Comparison of ENCODE assay signal across 8 mouse cellular contexts in the genomic region with DNA sequence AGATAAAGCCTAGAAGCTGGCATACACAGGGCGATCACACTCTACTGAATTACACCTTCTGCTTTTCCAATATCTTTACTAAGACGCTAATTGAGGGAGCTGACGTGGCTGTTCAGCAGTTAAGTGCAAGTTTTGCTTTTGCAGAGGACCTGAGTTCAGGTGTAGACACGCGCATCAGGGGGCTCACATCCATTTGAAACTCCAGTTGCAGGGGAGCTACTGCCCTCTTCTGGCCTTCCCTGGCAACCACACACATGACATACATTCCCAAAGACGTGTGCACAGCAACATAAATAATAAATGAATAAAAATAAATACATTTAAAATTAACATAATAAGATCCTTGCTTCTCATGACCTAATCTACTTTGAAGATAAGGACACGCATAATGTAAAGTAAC. TPM values are rescaled to one million over a fixed set of nuclear protein-coding genes. Genes with fewer than 3 reads are reported as not detected.
DNase-seq lines count a peak whose midpoint lies in the region; ATAC-seq and TF ChIP-seq lines count a peak whose summit lies in the region.

No protein-coding gene starts in this region.

- ATAC-seq in forebrain, postnatal 0 days, result no peak
- no peak for ATAC-seq in forebrain, embryonic 12.5 days (ENCODE audit: low FRiP score)
- ATAC-seq in midbrain, embryonic 11.5 days (ENCODE audit: low FRiP score), result no peak
- no peak for ATAC-seq in midbrain, embryonic 14.5 days (ENCODE audit: low FRiP score, low TSS enrichment)

- no peaks in the 10 kb centered on the region for H3K9me3 ChIP-seq in forebrain, postnatal 0 days (ENCODE audit: low read length)
- no peaks in the 10 kb centered on the region for H3K9me3 ChIP-seq in forebrain, embryonic 12.5 days
- no peaks in the 10 kb centered on the region for H3K9me3 ChIP-seq in midbrain, embryonic 11.5 days (ENCODE audit: control insufficient read depth, low read length)
- no peaks in the 10 kb centered on the region for H3K9me3 ChIP-seq in midbrain, embryonic 14.5 days (ENCODE audit: control insufficient read depth, low read length)

- H3K27ac ChIP-seq in forebrain, postnatal 0 days (ENCODE audit: low read depth, low read length), result no peak overlapping the region
- H3K27ac ChIP-seq in forebrain, embryonic 12.5 days, result no peak overlapping the region
- no peak overlapping the region for H3K27ac ChIP-seq in midbrain, embryonic 11.5 days (ENCODE audit: low read depth, low read length)
- no peak overlapping the region for H3K27ac ChIP-seq in midbrain, embryonic 14.5 days (replicated peaks; ENCODE audit: low read depth, low read length)

- no peak for DNase-seq in forebrain, postnatal 0 days
- DNase-seq in midbrain, embryonic 11.5 days (ENCODE audit: low spot score, missing footprints), result peak; percentile 1
- no peak for DNase-seq in midbrain, embryonic 14.5 days
- peak; percentile 13 for DNase-seq in c-Kit-positive CD71-negative TER-119-negative erythroid progenitor cells, embryonic 14.5 days (ENCODE audit: low read depth)
- DNase-seq in thymus, postnatal 14 days, result peak; percentile 49
- DNase-seq in MN1 (ENCODE audit: low spot score), result no peak
- DNase-seq in left cerebral cortex, postnatal 36 days (ENCODE audit: low spot score in 2 of 2), result no peak

- peak; percentile 37 for TF ChIP-seq CTCF in forebrain, postnatal 0 days (IDR thresholded peaks at IDR 0.05; ENCODE audit: low read depth)

- intact Hi-C loops in left cerebral cortex, postnatal 36 days (cut with DNase I), result no loop called here

- H3K9ac ChIP-seq in forebrain, postnatal 0 days, result no peak overlapping the region
- H3K9ac ChIP-seq in forebrain, embryonic 12.5 days, result no peak overlapping the region
- no peak overlapping the region for H3K9ac ChIP-seq in midbrain, embryonic 11.5 days (ENCODE audit: low read length)
- no peak overlapping the region for H3K9ac ChIP-seq in midbrain, embryonic 14.5 days (replicated peaks; ENCODE audit: low read length)

- no peaks in the 10 kb centered on the region for H3K36me3 ChIP-seq in forebrain, postnatal 0 days (ENCODE audit: insufficient read depth)
- H3K36me3 ChIP-seq in forebrain, embryonic 12.5 days (replicated peaks), result no peaks in the 10 kb centered on the region
- H3K36me3 ChIP-seq in midbrain, embryonic 11.5 days (ENCODE audit: control insufficient read depth, insufficient read depth, low read length), result no peaks in the 10 kb centered on the region
- no peaks in the 10 kb centered on the region for H3K36me3 ChIP-seq in midbrain, embryonic 14.5 days (ENCODE audit: control insufficient read depth, insufficient read depth, low read length)

- no peak overlapping the region for H3K4me3 ChIP-seq in forebrain, postnatal 0 days (ENCODE audit: low read depth, low read length)
- H3K4me3 ChIP-seq in forebrain, embryonic 12.5 days (replicated peaks), result no peak overlapping the region
- H3K4me3 ChIP-seq in midbrain, embryonic 11.5 days (ENCODE audit: low read depth, low read length), result no peak overlapping the region
- no peak overlapping the region for H3K4me3 ChIP-seq in midbrain, embryonic 14.5 days (replicated peaks; ENCODE audit: low read depth, low read length)

- WGBS in forebrain, postnatal 0 days, result 90% methylated on average over 7 of the region's 7 CpGs
- WGBS in forebrain, embryonic 12.5 days, result 88% methylated on average over 7 of the region's 7 CpGs
- WGBS in midbrain, embryonic 11.5 days, result 87% methylated on average over 7 of the region's 7 CpGs
- 88% methylated on average over 7 of the region's 7 CpGs for WGBS in midbrain, embryonic 14.5 days

- no peaks in the 10 kb centered on the region for H3K27me3 ChIP-seq in forebrain, postnatal 0 days (ENCODE audit: insufficient read depth, low read length)
- no peaks in the 10 kb centered on the region for H3K27me3 ChIP-seq in forebrain, embryonic 12.5 days
- H3K27me3 ChIP-seq in midbrain, embryonic 11.5 days (ENCODE audit: control insufficient read depth, insufficient read depth, low read length), result no peaks in the 10 kb centered on the region
- H3K27me3 ChIP-seq in midbrain, embryonic 14.5 days (ENCODE audit: control insufficient read depth, insufficient read depth, low read length), result no peaks in the 10 kb centered on the region

- no peak overlapping the region for H3K4me2 ChIP-seq in forebrain, postnatal 0 days (ENCODE audit: low read depth)
- no peak overlapping the region for H3K4me2 ChIP-seq in forebrain, embryonic 12.5 days
- H3K4me2 ChIP-seq in midbrain, embryonic 11.5 days, result no peak overlapping the region
- H3K4me2 ChIP-seq in midbrain, embryonic 14.5 days (ENCODE audit: low read length), result no peak overlapping the region

- H3K4me1 ChIP-seq in forebrain, postnatal 0 days (ENCODE audit: insufficient read depth), result no peaks in the 10 kb centered on the region
- H3K4me1 ChIP-seq in forebrain, embryonic 12.5 days, result 0 out of 2 replicates have a peak, but pooled peaks cover 2% of the 10 kb centered on the region
- H3K4me1 ChIP-seq in midbrain, embryonic 11.5 days (ENCODE audit: control insufficient read depth, insufficient read depth, low read length), result 0 out of 2 replicates have a peak, but pooled peaks cover 2% of the 10 kb centered on the region
- no peaks in the 10 kb centered on the region; the same call in 1 of the 2 replicates for H3K4me1 ChIP-seq in midbrain, embryonic 14.5 days (ENCODE audit: control insufficient read depth, insufficient read depth, low read length)

RNA-seq across cellular contexts. Expression of gene Msrb2, which starts 2.5 kb away (rescaled TPM):
- total RNA-seq in forebrain, postnatal 0 days (2014; rRNA removed), result 7.1 and 8.6 TPM in 2 replicates
- polyA plus RNA-seq in forebrain, postnatal 0 days (2015; fragmentation: Nextera tagmentation; extraction: Ambion mirVana), result 8.7 and 9.0 TPM in 2 replicates
- 10.3 and 11.1 TPM in 2 replicates for polyA plus RNA-seq in forebrain, embryonic 12.5 days (2016; fragmentation: Nextera tagmentation; extraction: Ambion mirVana)
- 11.2 and 12.8 TPM in 2 replicates for polyA plus RNA-seq in midbrain, embryonic 11.5 days (2014; fragmentation: Nextera tagmentation; extraction: Ambion mirVana)
- 5.8 and 5.9 TPM in 2 replicates for polyA plus RNA-seq in midbrain, embryonic 14.5 days (2014; fragmentation: Nextera tagmentation; extraction: Ambion mirVana)
- 10 to 100 TPM; 16.2 to 24.3 TPM for total RNA-seq in left cerebral cortex, postnatal 36 days (2021)

Comparison
In these comparisons a context has a peak if more than half of its experiments do, and no peak if none do; other contexts are left out.
1. DNase-seq: peak in midbrain, embryonic 11.5 days (single experiment), c-Kit-positive CD71-negative TER-119-negative erythroid progenitor cells, embryonic 14.5 days (single experiment) and thymus, postnatal 14 days (single experiment); none in forebrain, postnatal 0 days (single experiment), midbrain, embryonic 14.5 days (single experiment), MN1 (single experiment) and left cerebral cortex, postnatal 36 days (0 of 2).